Mouse (Mus musculus): ENCODE data around the gene Fbxo9.

DNA sequence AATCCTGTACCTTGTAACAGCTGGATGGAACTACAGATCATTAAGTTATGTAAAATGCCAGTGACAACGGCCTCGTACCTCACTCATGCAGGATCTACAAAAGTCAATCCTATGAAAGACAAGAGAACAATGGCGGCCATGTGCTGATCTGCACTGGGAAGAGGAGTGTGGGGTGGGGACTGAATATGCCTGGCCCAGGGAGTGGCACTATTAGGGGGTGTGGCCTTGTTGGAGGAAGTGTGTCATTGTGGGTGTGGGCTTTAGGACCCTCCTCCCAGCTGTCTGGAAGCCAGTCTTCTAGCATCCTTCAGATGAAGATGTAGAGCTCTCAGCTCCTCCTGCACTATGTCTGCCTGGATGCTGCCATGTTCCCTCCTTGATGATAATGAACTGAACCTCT lies 18.3 kb downstream of the Fbxo9 start:
- TF ChIP-seq CTCF (conservative IDR thresholded peaks at IDR 0.05; ENCODE audit: insufficient read depth, insufficient read length, low read depth, low read length) (no peak), POLR2A (IDR thresholded peaks at IDR 0.05; ENCODE audit: low read depth, low read length) (no peak)
